Mouse (Mus musculus) G1E-ER4 (cell line): ENCODE results near the gene Phf5a. TPM values are rescaled to one million over a fixed set of nuclear protein-coding genes. Genes with fewer than 3 reads are reported as not detected.

Experiments
- GATA1 ChIP-seq: IDR thresholded peaks from one replicate; pipeline ENCODE4 v1.8.0; 2012; ENCODE audit warnings: low read length, inconsistent platforms
- polyA plus RNA-seq: library from polyadenylated mRNA; stranded (reverse); fragments of >175 nt; gene quantifications from 2 replicates; pipeline ENCODE4 v1.2.3, GENCODE M21; 2012

The Phf5a gene
- polyA plus RNA-seq, 1 experiment: 5.0 TPM

- no peak for TF ChIP-seq GATA1
Measured at GRCm38 (mm10) chr15:81858517-81859329, 13.0 kb downstream of the Phf5a start, which contains the start of gene Tob2. Tob2 (minus strand) TSS chr15:81858796.

DNA sequence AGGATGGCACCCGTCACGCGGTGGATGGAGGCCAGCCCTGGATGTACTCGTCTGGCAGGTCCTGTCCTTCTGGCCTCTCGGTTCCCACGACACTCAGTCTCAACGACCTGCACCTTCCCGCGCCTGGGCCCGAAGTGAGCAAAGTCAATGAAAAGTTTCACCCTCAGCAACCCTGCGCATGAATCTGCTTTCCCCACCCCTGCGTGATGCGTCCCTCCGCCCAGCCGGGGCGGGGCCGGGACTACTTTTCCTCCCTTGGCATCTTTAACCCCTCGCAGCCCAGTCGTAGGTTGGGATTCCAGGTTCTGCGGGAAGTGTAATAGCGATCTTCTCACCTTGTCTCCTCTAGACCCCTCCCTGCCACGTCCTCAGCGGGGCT, 13.6 kb downstream of the Phf5a start:
- no peak for TF ChIP-seq GATA1

DNA sequence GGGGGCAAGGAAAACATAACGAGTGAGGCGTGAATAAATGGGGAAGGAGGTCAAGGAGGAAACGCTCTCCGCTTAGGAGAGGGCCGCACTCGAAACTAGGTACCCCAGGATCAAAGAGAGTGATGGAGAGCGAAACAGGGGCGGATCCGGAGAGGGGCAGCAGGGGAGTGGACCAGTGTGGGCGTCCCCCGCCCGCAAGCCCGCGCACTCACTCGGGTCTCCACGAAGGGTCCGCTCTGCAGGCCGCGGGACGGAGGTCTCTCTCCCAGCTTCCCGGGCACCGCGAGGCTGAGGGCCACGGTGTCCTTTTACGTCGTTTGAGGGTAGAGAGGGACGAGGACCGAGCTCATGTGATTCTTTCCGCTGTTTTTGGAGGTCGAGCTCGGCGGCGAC, 14.0 kb downstream of the Phf5a start:
- no peak for TF ChIP-seq GATA1

DNA sequence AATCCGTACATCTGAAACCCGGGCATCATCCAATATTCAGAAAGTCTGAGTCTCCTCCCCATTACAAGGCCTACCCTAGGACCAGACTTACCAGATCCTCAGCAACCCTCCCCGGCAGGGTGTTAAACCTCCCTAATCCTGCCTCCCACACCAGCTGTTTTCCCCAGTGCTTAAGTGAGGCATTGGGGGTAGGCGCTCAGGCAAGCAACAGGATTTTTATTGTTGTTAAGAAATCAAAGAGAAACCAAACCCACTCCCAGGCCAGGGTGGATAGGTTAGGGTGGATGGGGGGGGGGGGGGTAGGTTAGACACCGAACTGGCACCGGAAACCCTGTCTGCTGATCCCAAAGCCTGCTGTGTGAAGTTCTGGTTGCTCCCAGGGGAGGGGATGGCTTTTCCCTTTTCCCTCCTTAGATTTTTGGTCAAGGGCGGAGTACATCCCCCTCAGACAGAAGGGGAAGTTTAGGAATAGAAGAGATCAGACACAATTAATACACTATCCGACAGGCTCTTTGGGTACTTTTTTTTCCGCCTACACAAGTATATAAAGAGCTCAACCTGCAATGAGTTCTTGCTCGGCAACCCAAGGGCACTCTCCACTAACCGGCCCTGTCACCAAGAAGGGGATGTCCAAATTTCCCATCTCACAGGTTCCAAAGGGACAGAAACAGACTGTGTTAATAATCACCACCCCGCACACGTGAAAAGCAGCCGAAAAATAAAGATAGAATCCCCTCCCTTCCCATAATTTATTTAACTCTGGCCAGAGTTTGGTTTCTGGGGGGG, 14.6 kb downstream of the Phf5a start:
- TF ChIP-seq GATA1: no peak

- no peak for TF ChIP-seq GATA1
Measured at GRCm38 (mm10) chr15:81856030-81856790, 15.5 kb downstream of the Phf5a start.

- TF ChIP-seq GATA1: no peak
Measured at GRCm38 (mm10) chr15:81853081-81853480, 18.6 kb downstream of the Phf5a start.

- TF ChIP-seq GATA1: no peak
Measured at GRCm38 (mm10) chr15:81852411-81853000, 19.2 kb downstream of the Phf5a start.

DNA sequence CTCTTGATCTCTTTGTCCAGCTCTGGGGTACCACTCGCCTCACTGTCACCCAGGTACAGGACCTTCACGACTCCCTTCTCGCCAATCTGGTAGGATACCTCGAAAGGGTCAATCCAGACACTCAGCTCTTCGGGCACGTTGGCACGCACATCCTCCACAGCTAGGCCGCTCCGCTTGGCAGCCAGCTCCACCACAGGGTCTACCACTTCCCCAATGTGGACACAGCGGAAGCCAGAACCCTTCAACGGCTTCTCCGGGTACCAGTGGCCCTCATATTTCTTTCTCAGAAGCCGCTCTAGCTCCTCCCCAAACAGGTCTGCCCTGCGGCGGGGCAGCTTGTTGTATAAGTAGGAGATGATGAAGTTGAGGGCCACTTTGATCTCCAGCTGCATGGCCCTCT, 20.3 kb downstream of the Phf5a start:
- no peak for TF ChIP-seq GATA1

DNA sequence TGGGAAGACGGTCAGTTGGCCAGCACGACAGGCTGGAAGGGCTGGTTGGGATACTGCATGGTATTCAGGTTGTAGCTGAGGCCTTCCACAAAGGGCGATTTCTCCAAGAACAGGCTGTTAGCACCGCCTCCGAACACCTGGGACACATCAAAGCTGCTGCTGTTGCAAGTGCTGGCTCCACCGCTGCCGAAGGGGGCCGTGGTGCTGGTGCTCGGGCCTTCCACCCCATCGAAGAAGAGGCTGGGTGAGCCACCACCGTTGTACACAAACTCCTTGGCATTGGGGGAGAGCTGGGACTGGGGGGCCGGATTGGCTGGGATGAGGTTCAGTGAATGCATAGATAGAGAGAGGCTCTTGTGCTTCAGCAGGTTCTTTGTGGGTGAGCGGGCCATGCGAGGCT, 21.0 kb downstream of the Phf5a start:
- TF ChIP-seq GATA1: no peak

- no peak for TF ChIP-seq GATA1
Measured at GRCm38 (mm10) chr15:81849104-81849503, 22.6 kb downstream of the Phf5a start.

DNA sequence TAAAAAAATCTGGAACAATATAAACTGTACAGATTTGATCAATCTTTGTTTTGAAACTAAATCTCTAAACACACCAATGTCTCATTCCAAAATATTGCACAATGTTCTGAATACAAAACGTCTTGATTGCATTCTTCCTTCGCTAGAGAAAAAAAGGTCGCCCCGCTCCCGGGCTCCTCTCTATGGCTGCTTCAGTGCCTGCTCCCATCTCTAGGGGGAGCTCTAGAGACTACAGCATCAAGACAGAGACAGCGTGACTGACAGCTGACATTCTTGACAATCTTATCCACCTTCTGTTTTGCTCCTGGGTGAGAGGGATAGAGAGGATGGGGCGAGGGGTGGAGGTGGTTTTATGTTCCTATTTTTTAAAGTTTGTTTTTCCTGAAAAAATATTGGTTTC, 23.4 kb downstream of the Phf5a start:
- no peak for TF ChIP-seq GATA1

DNA sequence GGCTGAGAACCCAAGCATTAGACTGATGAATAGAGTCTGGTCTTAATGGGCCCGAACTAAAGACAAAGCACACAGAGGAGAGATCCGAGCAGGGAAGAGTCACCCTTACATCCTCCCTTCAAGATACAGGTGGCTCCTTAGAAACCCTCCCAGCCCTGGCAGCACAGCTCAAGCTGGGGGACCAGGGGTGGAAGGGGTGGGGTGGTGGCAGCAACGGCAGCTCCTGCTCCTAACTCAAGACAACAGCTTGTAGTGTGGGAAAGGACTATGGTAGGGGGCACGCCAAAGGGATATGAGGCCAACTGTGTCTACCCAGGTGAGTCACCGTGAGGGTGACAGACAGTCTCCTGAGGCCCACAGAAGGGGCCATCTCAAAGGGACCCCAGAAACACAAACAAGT, 23.9 kb downstream of the Phf5a start:
- TF ChIP-seq GATA1: no peak

DNA sequence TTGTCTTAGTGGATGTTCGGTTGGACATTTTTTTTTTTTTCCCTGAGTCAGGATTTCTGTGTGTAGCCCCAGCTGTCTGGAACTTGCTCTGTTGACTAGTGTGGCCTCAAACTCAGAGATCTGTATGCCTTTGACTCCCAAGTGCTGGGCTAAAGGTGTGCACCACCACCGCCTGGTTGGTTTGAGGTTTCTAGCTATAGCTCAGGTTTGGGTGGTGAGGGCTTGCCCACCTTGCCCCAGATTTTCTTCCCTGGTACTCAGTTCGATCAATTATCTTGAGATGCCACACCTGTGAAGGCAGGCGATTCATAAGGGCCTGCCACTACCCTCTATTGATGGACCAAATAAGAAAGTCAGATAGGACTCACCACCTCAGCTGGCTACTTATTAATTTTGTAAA, 24.6 kb downstream of the Phf5a start:
- no peak for TF ChIP-seq GATA1

DNA sequence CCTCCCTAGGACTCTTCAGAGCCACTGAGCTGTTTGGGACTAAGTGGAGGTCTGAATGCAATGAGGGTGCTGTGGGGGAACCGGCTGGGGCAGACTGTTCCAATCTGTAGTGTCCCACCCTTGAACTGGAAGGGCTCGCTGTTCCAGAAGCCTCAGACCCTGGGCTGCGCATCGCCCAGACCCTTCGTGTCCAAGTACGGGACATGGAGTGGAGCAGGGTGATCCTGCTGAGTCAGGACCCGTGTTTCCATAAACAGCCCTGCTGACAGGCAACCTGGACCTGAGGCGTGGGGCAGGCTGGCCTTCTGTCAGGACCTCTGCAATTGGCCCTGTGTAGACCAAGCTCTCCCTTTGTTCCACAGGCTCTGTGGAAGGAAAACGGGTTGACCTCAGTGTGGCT, 25.0 kb downstream of the Phf5a start:
- no peak for TF ChIP-seq GATA1

DNA sequence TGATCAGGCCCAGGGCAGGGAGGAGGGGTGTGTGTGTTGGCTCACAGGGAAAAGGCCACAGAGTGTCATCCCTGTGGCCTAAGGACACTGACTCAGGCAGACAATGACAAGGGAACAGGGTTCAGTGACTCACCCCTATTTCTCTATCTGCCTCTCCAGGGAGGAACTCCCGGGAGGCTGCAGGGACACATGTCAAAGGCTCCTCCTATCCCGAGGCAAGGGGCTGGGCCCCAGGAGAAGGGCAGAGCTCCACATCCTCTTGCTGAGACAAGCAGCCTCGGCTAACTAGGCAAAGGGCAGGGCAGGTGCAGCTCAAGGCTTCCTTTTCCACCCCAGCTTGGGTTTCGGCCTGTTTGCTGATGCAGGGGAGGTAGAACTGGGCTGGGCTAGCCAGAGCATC, 26.0 kb downstream of the Phf5a start:
- no peak for TF ChIP-seq GATA1

GRCm38 (mm10) chr15:81845033-81845625, 26.6 kb downstream of the Phf5a start:
- TF ChIP-seq GATA1: no peak
